Mouse (Mus musculus) retina, adult 2 months (tissue): ENCODE measurements at regions not wholly inside any gene's neighbourhood (a gene's known extent, or its start where the extent isn't known, plus 50 kb on each side); places are given as distances from the start of the nearest gene placed in this dataset.

Source experiments
- DNase-seq: peaks from one replicate; pipeline ENCODE4 v3.0.0-alpha.2; 2012; ENCODE audit warnings: low read depth, low spot score

DNA sequence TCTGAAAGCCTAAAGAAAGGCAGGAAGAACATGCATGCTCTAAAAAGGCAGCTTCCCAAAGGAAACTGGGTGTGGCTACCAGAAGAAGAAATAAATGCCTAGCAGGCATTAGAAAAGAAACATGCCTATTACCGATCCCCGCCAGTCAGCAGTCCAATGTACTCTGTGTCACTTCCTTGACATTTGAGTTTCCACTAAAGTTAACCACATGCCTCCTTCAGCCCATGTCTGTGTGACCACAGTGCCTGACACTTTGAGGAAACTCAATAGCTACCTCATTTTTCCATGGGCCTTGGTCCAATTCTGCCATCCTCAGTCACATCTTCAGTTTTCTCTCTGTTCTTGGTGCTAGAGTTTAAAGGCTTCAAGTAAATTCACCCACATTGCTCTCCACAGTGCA is 233.7 kb upstream of the Isx start:
- DNase-seq: no peak

DNA sequence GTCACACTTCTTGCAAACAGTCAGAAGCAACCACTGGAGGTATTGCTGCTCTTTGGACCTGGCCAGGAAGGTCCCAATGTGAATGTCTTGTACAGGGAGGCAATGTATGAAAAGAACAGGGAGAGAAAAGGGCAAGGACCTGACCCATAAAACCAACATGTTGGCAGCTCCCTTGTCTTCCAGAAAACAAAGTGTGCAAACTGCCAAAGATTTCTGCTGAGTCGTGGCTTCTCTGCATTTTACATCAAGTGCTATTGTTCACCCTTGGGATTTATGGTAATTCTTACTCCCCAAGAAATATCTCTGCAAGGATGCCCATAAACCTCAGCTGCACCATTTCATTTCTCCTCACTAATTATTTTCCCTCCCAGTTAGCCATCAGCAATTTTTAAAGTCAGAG is 232.3 kb upstream of the Isx start:
- DNase-seq: no peak

DNA sequence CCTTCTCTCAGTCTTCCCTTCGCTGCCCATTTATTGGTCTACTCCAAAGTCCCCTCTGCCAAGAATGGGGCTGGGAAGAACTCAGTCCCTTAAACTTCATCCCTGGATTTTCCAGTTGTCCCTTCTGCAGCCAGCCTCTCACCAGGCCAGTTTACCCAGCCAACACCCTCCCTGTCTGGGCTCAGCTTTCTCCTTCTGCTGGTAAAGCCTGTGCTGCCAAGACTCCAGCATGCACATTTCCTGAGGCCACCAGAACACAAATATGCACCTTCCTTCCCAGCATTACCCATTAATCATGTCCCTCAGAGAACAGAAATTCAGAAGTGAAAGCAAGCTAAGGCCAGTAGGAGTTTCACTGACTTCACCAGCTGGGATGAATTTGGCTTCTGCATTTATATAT is 213.0 kb upstream of the Isx start:
- DNase-seq: no peak

DNA sequence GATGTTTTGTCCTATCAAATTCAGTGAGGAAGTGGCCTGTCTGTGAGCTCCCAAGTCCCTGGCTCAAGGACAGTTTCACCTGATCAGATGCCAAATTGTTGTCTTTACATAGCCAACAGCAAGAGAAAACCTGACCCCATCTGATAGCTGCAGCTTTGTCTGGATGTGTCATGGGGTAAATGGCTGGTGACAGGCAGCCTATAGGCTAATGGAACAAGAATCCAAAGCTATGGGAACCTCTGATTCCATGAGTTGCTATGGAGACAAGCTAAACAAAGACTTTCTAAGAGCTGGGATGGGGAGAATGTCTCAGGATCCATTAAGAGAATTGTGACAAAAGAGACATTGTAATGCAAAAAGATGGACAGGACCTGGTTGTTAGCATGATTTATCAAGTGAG is 184.6 kb upstream of the Isx start:
- DNase-seq: no peak

DNA sequence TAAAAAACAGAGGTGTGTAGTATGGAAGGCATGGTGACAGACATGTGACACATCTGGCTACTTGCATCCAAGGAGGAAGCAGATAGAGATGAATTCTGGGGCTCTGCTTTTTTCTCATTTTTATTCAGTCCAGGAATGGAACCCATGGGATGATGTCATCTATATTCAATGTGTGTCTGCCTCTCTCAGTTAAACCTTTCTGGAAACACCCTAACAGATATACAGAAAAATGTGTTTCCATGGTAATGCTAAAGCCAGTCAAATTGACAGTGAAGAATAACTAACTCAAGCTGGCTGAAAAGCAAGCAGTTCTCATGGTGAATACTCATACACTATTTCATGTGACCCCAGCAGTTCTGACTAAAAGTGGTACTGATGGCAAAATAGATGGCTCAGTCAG is 177.0 kb upstream of the Isx start:
- DNase-seq: no peak

DNA sequence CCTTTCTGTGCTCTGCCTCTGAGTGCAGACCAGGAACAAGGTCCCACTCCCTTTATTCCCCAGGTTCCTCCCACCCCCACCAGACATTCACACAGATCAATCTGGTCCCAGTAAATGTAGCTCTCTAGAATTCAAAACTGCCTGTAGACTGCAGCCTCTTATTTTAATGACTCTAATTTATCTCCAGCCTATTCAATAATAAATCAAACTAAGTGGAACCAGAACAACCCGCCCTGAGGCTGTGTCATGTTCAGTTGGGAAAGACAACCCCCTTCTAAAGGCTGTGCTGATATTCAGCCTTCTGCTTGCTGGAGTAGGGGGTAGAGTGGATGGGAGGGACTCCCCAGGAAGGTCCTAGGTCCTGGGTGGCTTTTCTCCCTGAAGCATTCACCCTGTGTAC is 175.7 kb upstream of the Isx start:
- no peak for DNase-seq

DNA sequence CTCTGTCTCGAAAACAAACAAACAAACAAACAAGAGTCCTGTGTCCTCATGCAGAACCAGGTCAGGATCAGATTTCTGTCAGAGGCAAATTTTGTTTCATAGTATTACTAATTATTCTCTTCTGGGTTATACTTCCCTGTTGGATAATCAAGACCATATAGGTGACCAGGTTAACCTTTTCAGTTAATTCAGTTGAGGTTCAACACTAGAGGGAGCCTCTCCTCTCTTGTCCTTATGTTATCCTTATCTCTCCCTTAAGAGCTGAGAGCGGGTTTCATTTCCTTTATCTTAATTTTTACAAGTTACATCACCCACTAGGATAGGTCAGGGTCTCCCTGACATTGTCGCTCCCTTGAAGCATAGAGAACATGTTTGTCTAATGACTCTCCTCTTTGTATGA is 160.4 kb upstream of the Isx start:
- no peak for DNase-seq

DNA sequence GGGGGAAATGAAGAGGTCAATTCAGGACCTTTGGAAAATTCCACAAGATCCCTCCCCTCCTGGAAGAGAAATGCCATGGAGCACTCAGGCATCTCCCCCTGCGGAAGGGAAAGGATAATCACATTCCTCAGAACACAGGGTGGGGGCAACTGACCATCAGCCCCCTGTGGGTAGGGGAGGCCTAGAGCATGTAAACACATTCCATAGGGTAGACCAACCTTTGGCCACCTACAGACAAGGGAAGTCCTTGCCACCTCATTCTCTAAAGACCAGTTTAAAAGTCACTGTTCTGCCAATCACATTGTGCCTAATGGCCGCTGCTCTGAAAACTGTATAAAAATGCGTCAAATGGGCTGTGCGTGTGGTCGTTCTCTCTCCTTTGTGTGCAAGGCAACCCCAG is 156.9 kb upstream of the Isx start:
- DNase-seq: no peak

DNA sequence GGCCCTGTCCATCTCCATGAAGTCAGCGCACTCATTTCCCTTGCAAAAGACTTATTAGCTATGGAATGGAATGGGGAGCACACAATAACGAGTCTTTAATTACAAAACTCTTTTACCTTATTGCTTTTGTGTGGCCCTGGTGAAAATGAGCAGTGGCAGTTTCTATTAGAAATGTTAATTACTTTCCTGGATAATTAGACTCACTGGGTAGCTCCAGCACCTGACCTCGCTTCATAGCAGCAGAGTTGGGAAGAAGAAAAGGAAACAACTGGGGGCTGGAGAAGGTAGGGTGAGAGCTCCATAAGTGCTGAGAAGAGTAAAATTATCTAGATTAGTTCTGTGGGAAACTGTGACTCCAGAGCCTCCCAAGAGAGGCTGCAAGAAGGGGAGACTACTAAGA is 108.2 kb upstream of the Isx start:
- no peak for DNase-seq

DNA sequence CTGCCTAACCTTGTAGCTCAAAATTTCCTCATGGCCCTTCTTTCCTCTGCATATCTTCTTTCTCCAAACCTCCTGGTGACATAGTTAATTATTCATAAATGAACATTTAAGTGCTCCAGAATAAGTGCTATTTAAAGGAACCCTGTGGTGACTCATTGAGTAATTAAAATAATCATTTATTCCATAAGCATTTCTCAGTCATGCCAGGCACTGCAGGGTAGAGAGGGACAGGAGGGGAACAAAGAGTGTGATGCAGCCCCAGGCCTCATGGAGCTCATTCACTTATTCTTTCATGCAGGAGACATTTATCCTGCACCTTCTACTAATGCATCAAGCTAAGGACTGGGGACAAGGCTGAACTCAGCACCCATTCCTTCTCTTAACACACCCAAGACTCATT is 97.4 kb upstream of the Isx start:
- no peak for DNase-seq

DNA sequence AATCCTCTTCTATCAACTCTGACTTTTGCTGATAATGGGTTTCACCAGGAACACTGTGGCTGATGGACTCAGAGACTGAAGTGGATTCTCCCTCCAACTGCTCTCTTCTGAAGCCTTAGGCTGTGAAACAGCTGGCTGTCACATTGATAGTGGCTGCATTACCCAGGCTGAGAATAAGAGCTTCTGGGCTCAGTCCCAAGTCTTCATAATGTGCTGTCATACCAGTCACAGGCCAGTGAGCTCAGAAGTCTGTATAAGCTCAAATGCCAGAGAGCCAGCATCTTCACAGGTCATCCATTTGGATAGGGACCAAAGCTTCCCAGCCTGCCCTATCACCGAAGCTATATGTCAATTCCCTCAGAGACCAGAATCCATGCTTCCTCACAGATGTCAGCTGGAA is 91.9 kb upstream of the Isx start:
- DNase-seq: peak; percentile 4

DNA sequence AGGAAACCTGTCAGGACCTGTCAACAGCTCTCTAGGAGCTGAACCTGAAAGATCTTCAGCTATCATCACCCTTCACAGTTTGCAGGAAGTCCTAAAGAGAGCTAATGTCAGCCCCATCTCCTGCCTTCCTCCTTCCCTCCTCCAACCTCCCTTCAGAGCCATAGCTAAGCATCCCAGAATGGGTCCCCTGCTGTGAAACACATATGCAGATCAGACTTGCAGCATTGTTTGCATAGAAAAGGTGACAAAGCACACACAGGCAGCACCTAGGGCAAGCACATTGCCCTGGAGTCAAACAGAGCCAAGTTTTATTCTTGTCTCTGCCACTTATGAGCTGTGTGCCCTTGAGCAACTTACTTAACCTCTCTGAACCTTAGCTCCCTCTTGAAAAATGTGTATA is 64.3 kb upstream of the Isx start:
- no peak for DNase-seq

DNA sequence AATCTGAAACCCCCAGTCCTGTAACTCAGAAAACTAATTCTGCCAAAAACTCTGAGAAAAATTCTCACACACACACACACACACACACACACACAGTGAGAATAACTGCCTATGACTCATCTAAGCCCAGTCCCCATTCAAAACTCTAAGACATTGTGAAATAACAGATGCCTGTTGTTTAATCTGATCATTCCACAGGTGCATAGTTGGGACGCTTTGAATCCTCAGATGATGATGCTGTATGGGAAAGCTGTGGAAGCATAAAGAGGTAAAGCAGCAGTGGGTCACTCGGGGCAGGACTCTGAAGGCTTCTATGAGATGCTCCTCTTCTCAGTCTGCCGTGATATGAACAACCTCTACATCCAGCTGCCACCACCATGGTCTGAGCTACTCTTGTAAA is 62.9 kb upstream of the Isx start:
- DNase-seq: no peak

DNA sequence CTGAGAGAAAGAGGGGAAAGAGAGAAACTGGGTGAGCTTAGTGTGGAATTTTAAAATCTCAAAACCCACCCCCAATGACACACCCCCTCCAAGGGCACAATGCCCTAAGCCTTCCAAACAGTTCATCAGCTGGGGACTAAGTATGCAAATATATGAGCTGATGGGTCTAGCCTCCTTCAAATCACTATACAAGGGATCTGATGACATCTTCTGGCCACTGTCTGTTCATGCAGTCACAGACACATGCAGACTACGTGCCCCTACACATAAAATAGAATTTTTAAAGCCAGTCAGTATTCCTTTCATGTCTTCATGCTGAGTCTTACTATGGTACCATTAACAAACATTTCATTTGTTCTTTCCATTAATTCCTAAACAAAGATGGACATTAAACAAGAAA is 54.5 kb upstream of the Isx start:
- DNase-seq: no peak

DNA sequence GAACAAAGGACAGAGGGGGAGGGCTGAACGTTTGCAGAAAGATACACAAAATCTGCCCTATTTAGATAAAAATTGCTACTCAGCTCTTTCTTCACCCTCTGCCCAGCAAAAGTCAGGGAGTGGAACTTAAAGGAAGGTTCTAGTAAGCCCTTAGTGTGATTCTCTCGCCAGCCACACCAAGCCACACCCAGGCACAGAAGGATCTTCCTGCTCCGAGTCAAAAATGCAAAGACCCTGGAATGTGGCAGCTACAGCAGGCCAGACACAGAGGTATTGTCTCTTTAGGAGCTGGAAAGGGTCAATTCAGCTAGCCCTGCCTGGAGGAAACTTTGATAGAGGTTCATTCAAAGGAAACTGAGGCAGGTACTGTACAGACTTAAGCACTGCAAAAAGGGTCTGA is 52.3 kb upstream of the Isx start:
- DNase-seq: no peak

DNA sequence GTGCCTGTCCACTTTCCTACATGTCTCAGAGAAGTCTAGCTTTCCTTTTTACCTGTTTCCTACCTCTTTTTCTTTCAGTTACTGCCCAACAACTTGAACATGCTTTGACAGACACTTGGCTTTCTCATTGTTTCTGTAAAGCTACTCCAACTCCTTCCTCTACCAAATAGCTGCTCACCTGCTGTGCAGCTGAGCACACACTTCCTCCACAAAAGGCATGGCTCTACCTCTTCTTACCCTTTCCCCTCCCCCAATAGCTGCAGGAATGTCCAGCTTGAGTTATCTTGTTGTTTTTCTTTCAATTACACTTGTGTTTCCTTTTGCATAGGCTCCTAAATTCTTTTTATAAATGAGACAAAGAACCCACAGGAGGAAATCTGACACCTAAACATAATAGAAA is 50.7 kb upstream of the Isx start:
- DNase-seq: no peak
